ENCODE assay signal across 17 mouse cellular contexts in genomic region chr4:149918455-149919070, GRCm38 (mm10). TPM values are rescaled to one million over a fixed set of nuclear protein-coding genes. Genes with fewer than 3 reads are reported as not detected.
DNase-seq lines count a peak whose midpoint lies in the region; ATAC-seq and TF ChIP-seq lines count a peak whose summit lies in the region.
"Had no signal": no experiment of that assay in that cellular context is flagged by ENCODE, and none has a peak within 500 bp of the region (broad histone marks: within the 10 kb centered on the region; RNA-seq: fewer than 3 reads in every experiment).

No protein-coding gene starts in this region.

- no peak for TF ChIP-seq CTCF in kidney, adult 2 months (conservative IDR thresholded peaks at IDR 0.05; ENCODE audit: insufficient read depth, insufficient read length, low read depth, low read length)

- no peaks in the 10 kb centered on the region for H3K9me3 ChIP-seq in midbrain, embryonic 13.5 days
- H3K9me3 ChIP-seq: heart, embryonic 15.5 days; limb, embryonic 15.5 days; midbrain, embryonic 10.5 days had no signal

- H3K36me3 ChIP-seq in kidney, adult 2 months (ENCODE audit: control insufficient read depth, insufficient read depth, low read length) = no peaks in the 10 kb centered on the region
- no peaks in the 10 kb centered on the region for H3K36me3 ChIP-seq in midbrain, embryonic 13.5 days
- H3K36me3 ChIP-seq: heart, embryonic 15.5 days; limb, embryonic 15.5 days; midbrain, embryonic 10.5 days had no signal

- TF ChIP-seq POLR2A in kidney, adult 2 months (IDR thresholded peaks at IDR 0.05; ENCODE audit: low read depth, low read length) = no peak

- no peaks in the 10 kb centered on the region for H3K4me1 ChIP-seq in kidney, adult 2 months (ENCODE audit: control insufficient read depth, insufficient read depth, low read length)
- peaks cover 25% of the 10 kb centered on the region for H3K4me1 ChIP-seq in midbrain, embryonic 13.5 days (replicated peaks)

- peak; percentile 90 for ATAC-seq in frontal cortex, adult (ENCODE audit: low TSS enrichment)
- ATAC-seq in midbrain, embryonic 13.5 days = no peak
- ATAC-seq: hindbrain, postnatal 0 days had no signal

- no peak overlapping the region for H3K4me2 ChIP-seq in midbrain, embryonic 13.5 days (replicated peaks)
- H3K4me2 ChIP-seq: heart, embryonic 15.5 days; limb, embryonic 15.5 days had no signal

- no peak overlapping the region for H3K9ac ChIP-seq in midbrain, embryonic 13.5 days (replicated peaks)
- H3K9ac ChIP-seq: heart, embryonic 15.5 days; limb, embryonic 15.5 days had no signal

- intact Hi-C loops in left cerebral cortex, postnatal 36 days (cut with DNase I) = no loop called here
- intact Hi-C loops in gastrocnemius, postnatal 14 days (cut with DNase I; ENCODE audit: low total_unique reads) = no loop called here

- no peaks in the 10 kb centered on the region for H3K27me3 ChIP-seq in kidney, adult 2 months (replicated peaks; ENCODE audit: control insufficient read depth, insufficient read depth, low read length)
- no peaks in the 10 kb centered on the region for H3K27me3 ChIP-seq in midbrain, embryonic 13.5 days
- H3K27me3 ChIP-seq: heart, embryonic 15.5 days; limb, embryonic 15.5 days had no signal

- H3K27ac ChIP-seq in kidney, adult 2 months (ENCODE audit: insufficient read depth, low read depth, low read length) = no peak overlapping the region
- no peak overlapping the region for H3K27ac ChIP-seq in midbrain, embryonic 13.5 days
- H3K27ac ChIP-seq: heart, embryonic 15.5 days; hindbrain, postnatal 0 days; midbrain, embryonic 10.5 days had no signal

- no peak overlapping the region for H3K4me3 ChIP-seq in kidney, adult 2 months (ENCODE audit: insufficient read depth, low read depth, low read length)
- H3K4me3 ChIP-seq in midbrain, embryonic 13.5 days (replicated peaks) = no peak overlapping the region
- H3K4me3 ChIP-seq: heart, embryonic 15.5 days; limb, embryonic 15.5 days; midbrain, embryonic 10.5 days had no signal

- no peak for DNase-seq in frontal cortex, postnatal 14 days (ENCODE audit: low spot score in 2 of 2)
- peak; percentile 48 to 57 for DNase-seq in right cerebral cortex, adult 2 months (ENCODE audit: low spot score in 2 of 2)
- no peak for DNase-seq in right cerebral cortex, postnatal 4 days
- peak; percentile 34 to 37 for DNase-seq in left cerebral cortex, postnatal 36 days (ENCODE audit: low spot score in 2 of 2)
- no peak for DNase-seq in kidney, adult 2 months
- no peak for DNase-seq in gastrocnemius, postnatal 14 days
- DNase-seq: adrenal gland, postnatal 10 days; B cell, adult 2 months; gastrocnemius, postnatal 10 days; kidney, postnatal 25 days; lung, postnatal 10 days had no signal

- WGBS in kidney, adult 2 months = 69% methylated on average over 15 of the region's 15 CpGs
- 88% methylated on average over 15 of the region's 15 CpGs for WGBS in midbrain, embryonic 13.5 days

RNA-seq across cellular contexts. Expression of gene Spsb1, which starts 36.3 kb away (rescaled TPM):
- total RNA-seq in left cerebral cortex, postnatal 36 days (2021) = 10 to 100 TPM; 17.1 to 19.0 TPM
- polyA plus RNA-seq in kidney, adult 2 months (2012; rRNA removed) = 6.5 and 6.7 TPM in 2 replicates
- total RNA-seq in gastrocnemius, postnatal 14 days (2021) = 10 to 100 TPM; 12.9 to 20.1 TPM
- polyA plus RNA-seq in midbrain, embryonic 13.5 days (2015; fragmentation: Nextera tagmentation; extraction: Ambion mirVana) = 4.0 and 4.8 TPM in 2 replicates

Comparison
In these comparisons a context has a peak if more than half of its experiments do, and no peak if none do; other contexts are left out.
1. DNase-seq: peak in right cerebral cortex, adult 2 months (2 of 2) and left cerebral cortex, postnatal 36 days (2 of 2); none in frontal cortex, postnatal 14 days (0 of 2), right cerebral cortex, postnatal 4 days (single experiment), kidney, adult 2 months (single experiment) and gastrocnemius, postnatal 14 days (single experiment).